Mouse (Mus musculus) lung, embryonic 15.5 days (tissue): ENCODE measurements around the gene Mkln1. TPM values are rescaled to one million over a fixed set of nuclear protein-coding genes. Genes with fewer than 3 reads are reported as not detected.

Experiments
- ATAC-seq: fragments of 200-750 bp; cut with Nextera tagmentation; 2 replicates; pipeline ENCODE4 v1.8.0; 2017; ENCODE audit warnings: moderate number of reproducible peaks, borderline replicate concordance; ENCODE audit not compliant: low FRiP score, low TSS enrichment; ENCODE audit errors: extremely low read depth
- H3K27ac ChIP-seq: fragments of 300-500 bp; sonication (generic); 2 replicates; pipeline ENCODE4 v1.5.1; 2015; ENCODE audit warnings: moderate library complexity, mild to moderate bottlenecking, inconsistent platforms
- H3K27me3 ChIP-seq: fragments of 300-500 bp; sonication (generic); 2 replicates; pipeline ENCODE4 v1.6.1; 2015; ENCODE audit warnings: inconsistent platforms
- H3K36me3 ChIP-seq: fragments of 300-500 bp; sonication (generic); 2 replicates; pipeline ENCODE4 v1.6.1; 2015; ENCODE audit warnings: inconsistent platforms
- H3K4me1 ChIP-seq: fragments of 300-500 bp; sonication (generic); 2 replicates; pipeline ENCODE4 v1.6.1; 2015; ENCODE audit warnings: inconsistent platforms
- H3K4me2 ChIP-seq: fragments of 300-500 bp; sonication (generic); 2 replicates; pipeline ENCODE4 v1.6.1; 2015; ENCODE audit warnings: inconsistent platforms, mild to moderate bottlenecking, moderate library complexity
- H3K4me3 ChIP-seq: fragments of 300-500 bp; sonication (generic); 2 replicates; pipeline ENCODE4 v1.5.1; 2015; ENCODE audit warnings: mild to moderate bottlenecking, inconsistent platforms
- H3K9ac ChIP-seq: fragments of 300-500 bp; sonication (generic); 2 replicates; pipeline ENCODE4 v1.6.1; 2015; ENCODE audit warnings: inconsistent platforms
- H3K9me3 ChIP-seq: fragments of 300-500 bp; sonication (generic); 2 replicates; pipeline ENCODE4 v1.6.1; 2016; ENCODE audit warnings: inconsistent platforms
- WGBS: fragments of 180-500 bp; shearing (Covaris S2); methylation state at CpG from one replicate; pipeline ENCODE4 v1.1.7; 2015; 5-methylcytosine and 5-hydroxymethylcytosine counted together
- polyA plus RNA-seq: library from polyadenylated mRNA; unstranded; fragments of >200 nt; fragmentation: Nextera tagmentation; extraction: Ambion mirVana; gene quantifications from 2 replicates; pipeline ENCODE4 v1.2.1, GENCODE M21; 2015

Gene Mkln1
- polyA plus RNA-seq: 210 and 213 TPM in 2 replicates

DNA sequence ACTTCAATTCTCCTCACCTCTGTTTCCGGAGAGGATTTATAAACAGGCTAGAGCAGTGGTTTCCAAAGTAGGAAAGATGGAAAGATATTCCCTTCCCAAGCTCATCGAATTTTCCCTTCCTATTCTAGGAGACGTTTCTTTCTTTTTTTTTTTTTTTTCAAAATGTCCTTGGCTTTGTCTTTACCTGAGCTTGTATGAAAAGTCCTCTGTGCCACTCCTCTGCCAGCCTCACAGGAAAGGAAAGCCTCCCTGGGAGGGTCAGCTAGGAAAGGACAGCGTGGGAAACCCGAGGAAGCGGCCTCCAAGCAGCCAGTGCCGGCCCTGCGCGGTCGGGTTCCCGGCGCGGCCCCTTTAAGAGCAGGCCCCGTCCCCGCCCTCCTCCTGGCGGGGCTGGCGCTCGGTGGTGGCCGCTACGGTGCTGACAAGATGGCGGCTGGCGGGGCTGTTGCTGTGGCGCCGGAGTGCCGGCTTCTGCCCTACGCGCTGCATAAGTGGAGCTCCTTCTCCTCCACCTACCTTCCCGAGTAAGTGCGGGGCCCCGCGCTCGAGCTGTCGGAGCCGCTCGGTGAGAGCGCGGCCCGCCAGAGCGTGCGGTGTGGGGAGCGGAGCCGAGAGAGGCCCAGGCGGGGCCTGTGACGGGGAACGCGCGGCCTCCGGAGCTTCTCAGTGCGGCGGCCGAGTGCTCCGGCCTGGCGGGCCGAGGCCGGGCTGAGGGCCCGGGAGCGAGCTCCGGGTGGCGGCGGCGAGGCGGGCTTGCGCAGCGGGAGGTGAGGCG lies at the start of gene Mkln1:
Gene Mkln1, plus strand, starts transcription at position 305 of the 775 bp plus-strand sequence.
- H3K9ac ChIP-seq: peak within 1 kb of the TSS; percentile 94
- H3K27ac ChIP-seq: peak within 1 kb of the TSS; percentile 92
- H3K4me2 ChIP-seq: peak within 1 kb of the TSS; percentile 86
- peak within 1 kb of the TSS; percentile 96 for H3K4me3 ChIP-seq
- no peaks in the 10 kb centered on the region for H3K36me3 ChIP-seq
- no peaks in the 10 kb centered on the region for H3K27me3 ChIP-seq
- 0% methylated on average over 52 of the region's 65 CpGs for WGBS
- ATAC-seq: peak; percentile 98
- H3K4me1 ChIP-seq: peaks cover 22% of the 10 kb centered on the region
- H3K9me3 ChIP-seq: no peaks in the 10 kb centered on the region

DNA sequence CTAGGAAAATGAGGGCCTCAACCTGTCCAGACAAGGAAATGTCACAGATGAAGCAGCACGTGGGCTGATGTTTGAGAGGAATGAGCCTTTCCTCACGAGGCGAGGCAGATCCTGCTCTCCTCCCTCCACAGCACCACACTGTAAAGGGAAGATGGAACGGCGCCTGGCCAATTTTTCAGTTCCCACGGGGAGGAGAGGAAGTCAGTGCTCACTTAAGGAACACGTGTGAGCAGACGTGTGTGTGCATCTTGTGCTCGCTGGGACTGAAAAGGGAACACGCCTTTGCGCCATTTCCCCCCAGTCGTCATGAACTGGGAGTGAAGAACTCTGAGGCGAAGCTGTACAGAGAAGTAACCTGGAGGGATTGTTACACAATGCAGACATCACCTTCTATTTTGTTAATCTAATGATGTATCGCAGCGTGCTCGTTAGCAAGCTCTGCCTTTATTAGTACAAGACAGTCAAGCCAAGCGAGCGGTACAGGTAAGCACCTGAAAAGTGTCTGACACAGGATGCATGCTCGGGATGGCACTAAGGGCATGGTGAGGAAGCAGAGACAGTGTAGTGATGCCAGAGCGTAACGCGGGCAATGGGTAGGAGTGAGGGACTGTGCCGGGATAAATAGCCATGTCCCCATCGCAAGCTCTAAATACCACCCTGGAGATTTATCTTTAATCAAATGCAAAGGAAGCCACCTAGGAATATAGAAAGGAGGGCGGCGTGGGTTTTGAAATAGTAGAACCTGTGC lies 41.9 kb upstream of the Mkln1 start:
- Histone ChIP-seq H3K27me3 (no peaks in the 10 kb centered on the region), H3K9ac (no peak overlapping the region), H3K27ac (no peak overlapping the region), H3K9me3 (no peaks in the 10 kb centered on the region), H3K36me3 (no peaks in the 10 kb centered on the region), H3K4me2 (no peak overlapping the region), H3K4me1 (no peaks in the 10 kb centered on the region), H3K4me3 (no peak overlapping the region)
- 82% methylated on average over 26 of the region's 26 CpGs for WGBS
- no peak for ATAC-seq

DNA sequence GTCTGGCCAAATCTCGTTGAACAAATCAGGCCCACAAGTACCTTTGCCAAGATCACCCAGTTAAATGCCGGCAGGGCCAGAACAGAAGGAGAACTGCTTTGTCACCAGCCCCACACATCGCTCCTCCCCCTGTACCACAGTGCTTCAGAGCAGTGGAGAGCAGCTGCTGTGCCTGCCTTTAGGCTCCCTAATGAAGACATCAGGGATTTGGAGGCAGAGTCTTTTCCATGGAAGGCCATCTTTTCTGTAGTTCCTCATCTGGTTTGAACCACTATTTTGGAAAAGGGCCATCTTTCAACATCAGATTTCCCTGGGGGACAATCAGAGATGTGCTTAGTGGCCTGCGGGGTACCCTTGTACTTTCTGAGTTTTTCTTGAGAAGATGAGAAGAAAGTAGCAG lies 41.2 kb upstream of the Mkln1 start:
- H3K9me3 ChIP-seq: no peaks in the 10 kb centered on the region
- H3K4me1 ChIP-seq: no peaks in the 10 kb centered on the region
- no peak overlapping the region for H3K4me3 ChIP-seq
- no peaks in the 10 kb centered on the region for H3K27me3 ChIP-seq
- H3K36me3 ChIP-seq: no peaks in the 10 kb centered on the region
- H3K4me2 ChIP-seq: no peak overlapping the region
- H3K9ac ChIP-seq: no peak overlapping the region
- ATAC-seq: no peak
- no peak overlapping the region for H3K27ac ChIP-seq
- 49% methylated on average over 4 of the region's 4 CpGs for whole genome bisulfite sequencing

DNA sequence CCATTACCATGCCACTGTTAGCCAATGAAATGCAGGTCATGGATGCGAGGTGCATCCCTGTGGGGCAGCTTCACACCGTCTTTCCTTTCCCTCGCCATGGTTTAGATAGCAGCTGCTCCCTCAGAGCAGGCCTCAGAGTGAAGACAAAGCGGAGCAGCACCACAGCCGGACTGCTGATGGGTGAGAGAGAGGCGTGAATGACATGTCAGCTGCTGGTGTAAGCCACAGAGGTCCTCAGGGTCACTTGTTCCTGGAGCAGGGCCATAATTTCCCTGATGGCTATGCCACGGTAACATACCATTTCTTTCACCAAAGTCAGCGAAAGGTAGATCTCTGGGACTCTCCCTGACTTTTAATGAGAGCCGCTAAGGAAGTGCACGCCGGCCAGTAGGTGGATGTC lies 35.9 kb upstream of the Mkln1 start:
- H3K4me3 ChIP-seq: no peak overlapping the region
- WGBS: 50% methylated on average over 11 of the region's 11 CpGs
- no peaks in the 10 kb centered on the region for H3K27me3 ChIP-seq
- no peaks in the 10 kb centered on the region for H3K9me3 ChIP-seq
- H3K9ac ChIP-seq: no peak overlapping the region
- H3K4me2 ChIP-seq: no peak overlapping the region
- H3K36me3 ChIP-seq: no peaks in the 10 kb centered on the region
- H3K4me1 ChIP-seq: no peaks in the 10 kb centered on the region
- ATAC-seq: no peak
- H3K27ac ChIP-seq: no peak overlapping the region

DNA sequence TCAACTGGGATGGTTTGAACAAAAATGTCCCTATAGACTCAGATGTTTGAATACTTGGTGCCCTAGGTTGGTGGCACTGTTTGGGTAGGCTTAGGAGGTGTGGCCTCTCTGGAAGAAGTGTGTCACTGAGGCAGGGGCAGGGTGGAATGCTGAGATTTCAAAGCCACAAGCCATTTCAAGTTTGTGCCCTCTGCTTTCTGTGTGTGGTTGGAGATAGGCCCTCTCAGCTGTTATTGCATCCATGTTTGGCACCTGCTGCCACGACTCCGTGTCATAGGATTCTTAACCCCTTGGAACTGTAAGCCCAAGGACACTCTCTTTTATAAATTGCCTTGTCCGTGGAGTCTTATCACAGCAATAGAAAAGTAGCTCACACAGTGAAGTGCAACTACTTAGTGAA lies 34.1 kb upstream of the Mkln1 start:
- Histone ChIP-seq H3K27me3 (no peaks in the 10 kb centered on the region), H3K36me3 (no peaks in the 10 kb centered on the region), H3K9ac (no peak overlapping the region), H3K4me1 (no peaks in the 10 kb centered on the region), H3K4me3 (no peak overlapping the region), H3K27ac (no peak overlapping the region), H3K4me2 (no peak overlapping the region), H3K9me3 (no peaks in the 10 kb centered on the region)
- no peak for ATAC-seq
- 88% methylated on average over 3 of the region's 3 CpGs for WGBS

DNA sequence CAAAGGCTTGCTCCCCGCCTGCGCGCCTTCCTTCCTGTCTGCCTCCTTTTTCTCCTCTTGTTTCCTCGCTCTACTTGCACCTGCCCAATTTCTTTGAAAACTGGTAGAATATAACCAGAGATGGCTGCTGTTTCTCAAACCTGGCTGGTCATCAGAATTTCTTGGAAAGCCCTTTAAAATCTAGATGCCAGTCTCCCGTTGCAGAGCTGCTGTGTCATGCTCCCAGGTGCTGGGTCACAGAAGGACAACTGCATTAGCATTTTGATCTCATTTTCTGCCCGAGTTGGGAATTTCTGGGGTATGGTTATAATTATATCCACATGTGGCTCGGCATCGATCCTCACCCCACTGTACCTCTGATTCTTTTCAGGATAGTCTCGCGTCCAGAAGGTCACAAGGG lies 30.6 kb upstream of the Mkln1 start:
- no peak for ATAC-seq
- Histone ChIP-seq H3K36me3 (no peaks in the 10 kb centered on the region), H3K9ac (no peak overlapping the region), H3K9me3 (no peaks in the 10 kb centered on the region), H3K27ac (no peak overlapping the region), H3K27me3 (no peaks in the 10 kb centered on the region), H3K4me3 (no peak overlapping the region), H3K4me2 (no peak overlapping the region), H3K4me1 (0 out of 2 replicates have a peak, but pooled peaks cover 6% of the 10 kb centered on the region)
- 74% methylated on average over 10 of the region's 10 CpGs for WGBS

DNA sequence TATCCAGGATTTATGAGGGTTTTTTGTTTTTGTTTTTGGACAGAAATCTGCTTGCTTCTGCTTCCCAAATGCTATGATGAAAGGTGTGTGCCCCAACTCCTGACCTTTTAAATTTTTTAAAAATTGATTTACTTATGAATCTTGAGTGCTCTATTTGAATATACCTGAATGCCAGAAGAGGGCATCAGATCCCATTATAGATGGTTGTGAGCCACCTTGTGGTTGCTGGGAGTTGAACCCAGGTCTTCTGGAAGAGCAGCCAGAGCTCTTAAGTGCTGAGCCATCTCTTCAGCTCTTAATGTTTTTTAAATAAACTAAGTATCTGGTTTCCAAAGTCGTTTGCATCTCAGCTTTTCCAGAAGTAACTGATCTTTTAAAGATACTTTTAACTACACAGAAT lies 30.0 kb upstream of the Mkln1 start:
- no peak for ATAC-seq
- 37% methylated on average over 1 of the region's 1 CpGs for WGBS

DNA sequence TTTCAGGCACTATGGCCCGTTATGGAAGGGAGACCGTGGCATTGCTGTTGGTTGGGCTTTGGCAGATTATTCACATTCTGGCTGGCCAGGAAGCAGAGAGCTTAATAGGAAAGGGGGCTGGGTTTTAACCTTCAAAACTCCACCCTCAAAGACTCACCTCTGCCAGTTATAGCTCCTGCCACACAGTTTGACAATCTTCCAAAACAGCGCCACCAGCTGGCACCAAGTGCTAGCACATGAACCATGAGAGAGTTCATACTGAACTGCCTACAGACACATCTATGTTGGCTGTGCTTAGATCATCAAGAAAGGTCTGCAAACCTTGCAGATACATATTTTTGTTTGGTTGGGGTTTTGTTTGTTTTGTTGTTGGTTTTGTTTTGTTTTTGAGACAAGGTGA lies 28.7 kb upstream of the Mkln1 start:
- ATAC-seq: no peak
- H3K27ac ChIP-seq: no peak overlapping the region
- H3K36me3 ChIP-seq: no peaks in the 10 kb centered on the region
- H3K4me2 ChIP-seq: no peak overlapping the region
- 59% methylated on average over 3 of the region's 3 CpGs for WGBS
- H3K9me3 ChIP-seq: no peaks in the 10 kb centered on the region
- no peak overlapping the region for H3K9ac ChIP-seq
- no peak overlapping the region for H3K4me3 ChIP-seq
- 0 out of 2 replicates have a peak, but pooled peaks cover 6% of the 10 kb centered on the region for H3K4me1 ChIP-seq
- no peaks in the 10 kb centered on the region for H3K27me3 ChIP-seq

More for the DNA sequence above, 30.0 kb upstream of the Mkln1 start:
- H3K27ac ChIP-seq: no peak overlapping the region
- H3K9me3 ChIP-seq: no peaks in the 10 kb centered on the region
- no peak overlapping the region for H3K4me2 ChIP-seq
- no peak overlapping the region for H3K4me3 ChIP-seq
- 0 out of 2 replicates have a peak, but pooled peaks cover 6% of the 10 kb centered on the region for H3K4me1 ChIP-seq
- H3K27me3 ChIP-seq: no peaks in the 10 kb centered on the region
- H3K9ac ChIP-seq: no peak overlapping the region
- H3K36me3 ChIP-seq: no peaks in the 10 kb centered on the region

DNA sequence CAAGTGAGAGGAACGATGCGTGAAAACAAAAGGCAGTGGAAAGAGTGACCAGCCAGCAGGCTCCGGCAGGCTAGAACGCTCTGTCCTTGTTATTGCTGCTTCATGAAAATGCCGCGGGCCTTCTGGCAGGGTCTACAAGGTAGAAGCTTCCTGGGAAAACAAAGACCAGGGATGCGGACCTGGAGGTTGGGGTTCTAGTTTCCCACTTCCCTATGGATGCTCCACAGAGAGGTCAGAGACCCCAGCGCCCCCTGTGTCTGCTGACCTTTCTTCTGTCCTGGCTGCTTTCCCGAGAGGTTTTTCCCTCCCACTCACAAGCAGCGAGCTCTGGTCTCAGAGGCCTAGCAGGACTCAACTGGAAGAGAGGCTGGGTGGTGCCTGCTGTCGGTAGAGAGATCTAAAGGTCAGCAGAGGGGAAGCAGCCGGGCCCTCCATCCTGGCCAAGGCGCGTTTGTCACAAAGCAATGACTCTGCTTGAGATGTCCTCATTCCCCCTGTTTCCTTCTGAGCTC lies 27.9 kb upstream of the Mkln1 start:
- Histone ChIP-seq H3K4me1 (0 out of 2 replicates have a peak, but pooled peaks cover 6% of the 10 kb centered on the region), H3K9ac (no peak overlapping the region), H3K4me2 (no peak overlapping the region), H3K36me3 (no peaks in the 10 kb centered on the region), H3K27me3 (no peaks in the 10 kb centered on the region), H3K27ac (0 out of 2 replicates have a peak overlapping the region, but pooled peaks have one; percentile 1), H3K9me3 (no peaks in the 10 kb centered on the region), H3K4me3 (no peak overlapping the region)
- ATAC-seq: no peak
- 57% methylated on average over 14 of the region's 14 CpGs for WGBS

DNA sequence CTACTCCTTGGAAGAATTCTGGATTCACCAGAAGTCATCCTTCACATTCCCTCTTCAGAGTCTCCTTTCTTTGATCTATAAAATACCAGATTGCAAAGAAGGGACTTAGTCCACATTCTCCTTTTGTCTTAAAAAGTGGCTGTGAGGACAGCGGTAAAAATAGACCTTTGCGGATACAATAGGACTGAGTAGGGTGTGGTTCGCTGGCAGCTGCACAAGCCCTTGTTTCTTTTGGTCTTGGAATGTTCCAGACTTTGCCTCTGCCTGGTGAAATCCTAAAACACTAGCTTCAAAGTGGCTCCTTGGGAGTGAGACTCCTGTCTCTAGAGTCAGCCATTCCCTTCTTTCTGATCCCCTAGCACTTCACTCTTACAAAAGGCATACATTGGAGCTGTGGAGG lies 27.4 kb upstream of the Mkln1 start:
- Histone ChIP-seq H3K27me3 (no peaks in the 10 kb centered on the region), H3K4me3 (no peak overlapping the region), H3K9ac (no peak overlapping the region), H3K27ac (no peak overlapping the region), H3K36me3 (no peaks in the 10 kb centered on the region), H3K4me2 (no peak overlapping the region), H3K4me1 (0 out of 2 replicates have a peak, but pooled peaks cover 6% of the 10 kb centered on the region), H3K9me3 (no peaks in the 10 kb centered on the region)
- WGBS: 72% methylated on average over 3 of the region's 3 CpGs
- ATAC-seq: no peak

DNA sequence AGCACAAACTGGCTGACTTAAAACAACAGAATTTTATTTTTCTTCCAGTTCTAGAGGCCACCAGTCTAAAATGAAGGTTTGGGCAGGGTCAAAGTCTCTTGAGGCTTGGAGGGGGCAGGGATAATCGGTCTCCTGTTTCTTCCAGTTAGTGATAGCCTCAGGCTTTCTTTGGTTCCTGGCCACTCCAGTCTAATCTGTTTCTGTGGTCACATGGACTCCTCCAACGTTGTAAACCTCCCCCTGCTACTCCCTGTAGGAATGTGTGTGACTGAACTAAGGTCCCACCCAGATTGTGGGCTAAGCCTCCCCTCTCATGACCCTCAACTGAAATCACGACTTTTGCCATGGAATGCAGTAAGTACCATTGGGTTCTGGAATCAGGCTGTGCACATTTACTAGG lies 25.9 kb upstream of the Mkln1 start:
- H3K9ac ChIP-seq: no peak overlapping the region
- 35% methylated on average over 3 of the region's 3 CpGs for WGBS
- H3K27me3 ChIP-seq: no peaks in the 10 kb centered on the region
- H3K27ac ChIP-seq: no peak overlapping the region
- no peaks in the 10 kb centered on the region for H3K36me3 ChIP-seq
- H3K4me3 ChIP-seq: no peak overlapping the region
- H3K4me1 ChIP-seq: 0 out of 2 replicates have a peak, but pooled peaks cover 6% of the 10 kb centered on the region
- no peak for ATAC-seq
- H3K4me2 ChIP-seq: no peak overlapping the region
- H3K9me3 ChIP-seq: no peaks in the 10 kb centered on the region
